Mouse (Mus musculus) CH12.LX (cell line): ENCODE measurements around the gene Slc34a1. TPM values are rescaled to one million over a fixed set of nuclear protein-coding genes. Genes with fewer than 3 reads are reported as not detected.

Source experiments
- DNase-seq: peaks from one replicate; pipeline ENCODE4 v3.0.0-alpha.2; 2013; ENCODE audit errors: extremely low read depth
- H3K27ac ChIP-seq: 2 replicates; pipeline ENCODE4 v1.5.1; 2012; ENCODE audit warnings: low read depth, mild to moderate bottlenecking, control low read depth, moderate library complexity; ENCODE audit not compliant: insufficient read depth
- H3K27me3 ChIP-seq: replicated peaks from 2 replicates; pipeline ENCODE3; 2012; ENCODE audit warnings: inconsistent platforms
- H3K36me3 ChIP-seq, 2 experiments: replicated peaks in 1 of 2; 2 replicates each; pipeline versions ENCODE3 to v1.6.1; 2012; ENCODE audit warnings: inconsistent platforms in 1 of 2, low read length in 1 of 2, mild to moderate bottlenecking in 1 of 2, mixed read lengths in 1 of 2, moderate library complexity in 1 of 2; ENCODE audit not compliant: control insufficient read depth in 1 of 2, insufficient read depth in 1 of 2
- H3K4me1 ChIP-seq, 2 experiments: 2 replicates each; pipeline ENCODE4 v1.6.1; 2012; ENCODE audit warnings: inconsistent platforms in 1 of 2, moderate library complexity in 1 of 2; ENCODE audit not compliant: insufficient read depth in 2 of 2, control insufficient read depth in 1 of 2
- H3K4me2 ChIP-seq: 2 replicates; pipeline ENCODE4 v1.6.1; 2012; ENCODE audit warnings: low read depth, mild to moderate bottlenecking, control low read depth; ENCODE audit not compliant: poor library complexity, insufficient read depth, severe bottlenecking
- H3K4me3 ChIP-seq, 3 experiments: fragments of 150-350 bp in 1 of 3; sonication (generic) in 1 of 3; replicated peaks in 1 of 3; 2 replicates each; pipeline versions ENCODE3 to v1.5.1; 2011 to 2012; ENCODE audit warnings: low read depth in 2 of 3, low read length in 2 of 3, mild to moderate bottlenecking in 2 of 3, moderate library complexity in 2 of 3, control low read depth in 1 of 3, improper control_type of control experiment in 1 of 3, inconsistent platforms in 1 of 3, mixed read lengths in 1 of 3; ENCODE audit not compliant: poor library complexity in 1 of 3
- H3K79me2 ChIP-seq: replicated peaks from 2 replicates; pipeline ENCODE4 v1.6.1; 2012; ENCODE audit warnings: mild to moderate bottlenecking, moderate library complexity; ENCODE audit not compliant: control insufficient read depth, poor library complexity, insufficient read depth, severe bottlenecking; ENCODE audit errors: extremely low read depth
- H3K9ac ChIP-seq: 2 replicates; pipeline ENCODE4 v1.6.1; 2012; ENCODE audit warnings: low read depth, mild to moderate bottlenecking, control low read depth, moderate library complexity; ENCODE audit not compliant: insufficient read depth
- H3K9me3 ChIP-seq: replicated peaks from 2 replicates; pipeline ENCODE3; 2012; ENCODE audit warnings: low read length, inconsistent platforms, mixed read lengths
- BHLHE40 ChIP-seq: IDR thresholded peaks from 2 replicates; pipeline ENCODE4 v1.6.1; 2011; ENCODE audit warnings: mild to moderate bottlenecking, low read depth, low read length, improper control_type of control experiment
- CHD1 ChIP-seq: IDR thresholded peaks from 2 replicates; pipeline ENCODE4 v1.6.1; 2012; ENCODE audit warnings: low read depth, low read length, improper control_type of control experiment, inconsistent platforms
- CHD2 ChIP-seq: IDR thresholded peaks from 2 replicates; pipeline ENCODE4 v1.6.1; 2011; ENCODE audit warnings: low read length, improper control_type of control experiment
- CTCF ChIP-seq, 2 experiments: IDR thresholded peaks in 1 of 2; conservative IDR thresholded peaks in 1 of 2; 2 replicates each; pipeline ENCODE4 v1.5.1; 2011 to 2012; ENCODE audit warnings: low read depth in 2 of 2, low read length in 2 of 2, improper control_type of control experiment in 1 of 2, inconsistent platforms in 1 of 2, mild to moderate bottlenecking in 1 of 2, moderate library complexity in 1 of 2
- E2F4 ChIP-seq: IDR thresholded peaks from 2 replicates; pipeline ENCODE4 v1.6.1; 2011; ENCODE audit warnings: low read depth, low read length, improper control_type of control experiment; ENCODE audit not compliant: insufficient replicate concordance
- ELF1 ChIP-seq: IDR thresholded peaks from 2 replicates; pipeline ENCODE4 v1.6.1; 2014; ENCODE audit warnings: low read depth, mild to moderate bottlenecking, inconsistent platforms, low read length, improper control_type of control experiment
- EP300 ChIP-seq: IDR thresholded peaks from 2 replicates; pipeline ENCODE4 v1.6.1; 2011; ENCODE audit warnings: low read length, improper control_type of control experiment
- GABPA ChIP-seq: IDR thresholded peaks from 2 replicates; pipeline ENCODE4 v1.6.1; 2012; ENCODE audit warnings: low read depth, low read length, improper control_type of control experiment, inconsistent platforms; ENCODE audit not compliant: insufficient replicate concordance
- JUN ChIP-seq: IDR thresholded peaks from 2 replicates; pipeline ENCODE4 v1.6.1; 2011; ENCODE audit warnings: low read depth, mild to moderate bottlenecking, low read length, improper control_type of control experiment, moderate library complexity; ENCODE audit not compliant: insufficient read depth
- JUND ChIP-seq: conservative IDR thresholded peaks from 2 replicates; pipeline ENCODE4 v1.6.1; 2011; ENCODE audit warnings: low read depth, low read length, improper control_type of control experiment
- KAT2A ChIP-seq: IDR thresholded peaks from 2 replicates; pipeline ENCODE4 v1.6.1; 2012; ENCODE audit warnings: low read length, improper control_type of control experiment, inconsistent platforms; ENCODE audit not compliant: insufficient replicate concordance
- MAFK ChIP-seq: IDR thresholded peaks from 2 replicates; pipeline ENCODE4 v1.6.1; 2011; ENCODE audit warnings: low read length, improper control_type of control experiment; ENCODE audit not compliant: insufficient replicate concordance
- MAX ChIP-seq: IDR thresholded peaks from 2 replicates; pipeline ENCODE4 v1.6.1; 2011; ENCODE audit warnings: low read length, improper control_type of control experiment
- MXI1 ChIP-seq: IDR thresholded peaks from 2 replicates; pipeline ENCODE4 v1.6.1; 2011; ENCODE audit warnings: mild to moderate bottlenecking, low read depth, low read length, improper control_type of control experiment
- MYC ChIP-seq: IDR thresholded peaks from 2 replicates; pipeline ENCODE4 v1.6.1; 2011; ENCODE audit warnings: low read depth, mild to moderate bottlenecking, improper control_type of control experiment, low read length
- NELFE ChIP-seq: IDR thresholded peaks from 2 replicates; pipeline ENCODE4 v1.6.1; 2011; ENCODE audit warnings: low read depth, low read length, improper control_type of control experiment
- NRF1 ChIP-seq: IDR thresholded peaks from 2 replicates; pipeline ENCODE4 v1.6.1; 2014; ENCODE audit warnings: low read depth, mild to moderate bottlenecking, inconsistent platforms, low read length, improper control_type of control experiment, moderate library complexity
- PAX5 ChIP-seq: IDR thresholded peaks from 2 replicates; pipeline ENCODE4 v1.6.1; 2012; ENCODE audit warnings: low read length, inconsistent platforms, mixed read lengths
- POLR2A ChIP-seq: IDR thresholded peaks from 2 replicates; pipeline ENCODE4 v1.6.1; 2011; ENCODE audit warnings: low read depth, mild to moderate bottlenecking, improper control_type of control experiment, low read length
- POLR2AphosphoS2 ChIP-seq: IDR thresholded peaks from 2 replicates; pipeline ENCODE4 v1.6.1; 2011; ENCODE audit warnings: low read depth, low read length, improper control_type of control experiment
- RAD21 ChIP-seq: IDR thresholded peaks from 2 replicates; pipeline ENCODE4 v1.6.1; 2011; ENCODE audit warnings: low read depth, mild to moderate bottlenecking, low read length, improper control_type of control experiment, moderate library complexity
- RCOR1 ChIP-seq: conservative IDR thresholded peaks from 2 replicates; pipeline ENCODE4 v1.6.1; 2012; ENCODE audit warnings: low read depth, mild to moderate bottlenecking, inconsistent platforms, low read length, improper control_type of control experiment
- SIN3A ChIP-seq: IDR thresholded peaks from 2 replicates; pipeline ENCODE4 v1.6.1; 2012; ENCODE audit warnings: low read length, improper control_type of control experiment, inconsistent platforms
- SMC3 ChIP-seq: IDR thresholded peaks from 2 replicates; pipeline ENCODE4 v1.6.1; 2011; ENCODE audit warnings: low read depth, low read length, improper control_type of control experiment
- TBP ChIP-seq: conservative IDR thresholded peaks from 2 replicates; pipeline ENCODE4 v1.6.1; 2011; ENCODE audit warnings: low read depth, low read length, improper control_type of control experiment
- TCF12 ChIP-seq: IDR thresholded peaks from 2 replicates; pipeline ENCODE4 v1.6.1; 2014; ENCODE audit warnings: low read depth, mild to moderate bottlenecking, inconsistent platforms, low read length, improper control_type of control experiment
- UBTF ChIP-seq: IDR thresholded peaks from 2 replicates; pipeline ENCODE4 v1.6.1; 2012; ENCODE audit warnings: low read depth, mild to moderate bottlenecking, inconsistent platforms, low read length, improper control_type of control experiment, moderate library complexity
- USF1 ChIP-seq: IDR thresholded peaks from 2 replicates; pipeline ENCODE4 v1.6.1; 2014; ENCODE audit warnings: low read depth, mild to moderate bottlenecking, inconsistent platforms, low read length, improper control_type of control experiment
- ZC3H11A ChIP-seq: IDR thresholded peaks from 2 replicates; pipeline ENCODE4 v1.6.1; 2012; ENCODE audit warnings: low read depth, mild to moderate bottlenecking, inconsistent platforms, low read length, improper control_type of control experiment
- ZKSCAN1 ChIP-seq: IDR thresholded peaks from 2 replicates; pipeline ENCODE4 v1.6.1; 2012; ENCODE audit warnings: low read depth, inconsistent platforms, low read length, improper control_type of control experiment, borderline replicate concordance
- dilution Hi-C: fragments of 300-500 bp; cut with MboI; formaldehyde crosslinking; loops from 2 replicates; pipeline ENCODE4 v1.14.3; 2020; ENCODE audit warnings: low sequenced_read_pairs; ENCODE audit not compliant: extremely low pct_unique_long_range_greater_than_20kb, extremely low pct_ligation_motif_present
- in situ Hi-C: fragments of 300-500 bp; cut with MboI; formaldehyde crosslinking; loops from 3 replicates; pipeline ENCODE4 v1.14.3; 2019; ENCODE audit warnings: low sequenced_read_pairs, low pct_ligation_motif_present, low pct_unique_long_range_greater_than_20kb, mixed read lengths
- polyA plus RNA-seq: library from polyadenylated mRNA; unstranded; fragments of >175 nt; gene quantifications from 2 replicates; pipeline ENCODE4 v1.2.1, GENCODE M21; 2012; ENCODE audit warnings: low read depth; ENCODE audit not compliant: insufficient read length
- total RNA-seq, 2 experiments: library from RNA; depleted of rRNA; stranded (reverse); fragments of 300-350 nt in 1 of 2; fragments of >200 nt in 1 of 2; gene quantifications; 2 replicates each; pipeline ENCODE4 v1.2.3; 2012 to 2014

Slc34a1 gene
- total and polyA plus RNA-seq, 3 experiments = not detected

DNA sequence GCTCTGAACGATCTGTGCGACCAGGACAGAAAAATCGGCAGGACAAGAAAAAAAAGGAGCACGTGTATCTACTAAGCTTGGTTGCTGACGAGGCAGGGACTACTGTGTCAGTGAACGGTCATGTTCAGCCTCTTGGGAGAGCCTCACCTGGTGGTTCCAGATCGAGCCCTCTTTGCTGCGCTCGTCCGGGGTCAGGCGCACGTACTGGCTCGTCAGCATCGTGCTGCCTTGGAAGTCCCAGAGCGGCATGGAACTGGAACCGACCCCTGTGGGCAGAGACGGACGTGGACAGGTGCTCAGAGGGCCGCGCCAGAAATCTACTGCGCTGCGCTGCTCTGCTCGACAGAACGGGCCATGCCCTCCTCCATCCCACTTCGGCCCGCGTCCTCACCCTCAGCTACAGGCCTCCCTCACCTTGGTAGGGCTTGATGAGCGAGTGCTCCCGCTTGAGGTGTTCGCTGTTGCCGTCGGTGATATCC, 36.0 kb upstream of the Slc34a1 start:
- no peaks in the 10 kb centered on the region for H3K9me3 ChIP-seq
- peak overlapping the region; percentile 93 for H3K9ac ChIP-seq
- peaks cover 25 to 40% of the 10 kb centered on the region in 2 experiments for H3K36me3 ChIP-seq
- H3K4me1 ChIP-seq = peaks cover 8 to 47% of the 10 kb centered on the region in 2 experiments
- in situ Hi-C loops = no loop called here
- H3K79me2 ChIP-seq = peaks cover 53% of the 10 kb centered on the region
- H3K27ac ChIP-seq = peak overlapping the region; percentile 51
- no peak for DNase-seq
- dilution Hi-C loops = no loop called here
- TF ChIP-seq POLR2AphosphoS2 (no peak), MAX (peak; percentile 85), MYC (peak; percentile 73), MXI1 (peak; percentile 20; the same call in 1 of the 2 replicates), JUN (no peak), POLR2A (no peak)
- TF ChIP-seq, all 38 proteins: peak for 3
- Histone ChIP-seq H3K27me3 (no peaks in the 10 kb centered on the region), H3K4me3 (peak overlapping the region; percentile 92 to 100 (median 93)), H3K4me2 (peak overlapping the region; percentile 84)

DNA sequence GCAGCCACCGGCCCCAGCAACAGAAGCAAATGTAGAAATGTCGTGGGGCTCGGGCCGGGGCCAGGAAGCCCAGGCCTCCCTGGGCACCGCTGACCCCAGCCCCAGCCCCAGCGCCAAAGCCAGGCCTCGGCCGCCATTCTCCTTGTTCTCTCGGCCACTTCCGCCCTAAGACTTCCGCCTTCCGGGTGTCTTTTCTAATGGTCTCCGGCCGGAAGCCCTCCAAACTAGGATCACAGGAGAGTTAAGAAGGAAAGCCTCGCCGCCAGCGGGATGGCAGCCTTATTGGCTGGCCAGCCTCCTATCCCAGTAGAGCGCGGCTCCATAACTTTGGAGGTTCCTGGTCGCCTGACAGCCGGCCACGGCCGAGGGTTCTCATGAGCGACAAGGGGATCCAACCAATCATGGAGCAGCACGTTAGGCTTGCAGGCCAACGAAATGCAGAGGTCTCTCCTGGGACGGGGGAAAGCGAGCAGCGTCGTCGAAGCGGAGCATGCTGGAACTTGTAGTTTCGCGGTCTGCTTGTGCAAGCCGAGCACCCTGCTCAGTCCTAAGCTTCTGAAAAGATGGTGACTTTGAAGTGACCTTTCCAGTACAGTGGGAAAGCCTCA, 35.4 kb upstream of the Slc34a1 start, which contains the start of gene Lman2:
Lman2 (minus strand) TSS at position 331 of the 608 bp plus-strand sequence.
- peak within 1 kb of the TSS; percentile 93 for H3K9ac ChIP-seq
- peaks cover 48% of the 10 kb centered on the region for H3K79me2 ChIP-seq
- H3K4me1 ChIP-seq = peaks cover 8 to 45% of the 10 kb centered on the region in 2 experiments
- no peaks in the 10 kb centered on the region for H3K27me3 ChIP-seq
- peak within 1 kb of the TSS; percentile 63 for H3K27ac ChIP-seq
- H3K4me2 ChIP-seq = peak within 1 kb of the TSS; percentile 84
- peaks cover 22 to 36% of the 10 kb centered on the region in 2 experiments for H3K36me3 ChIP-seq
- in situ Hi-C loops = no loop called here
- peak; percentile 98 for DNase-seq
- peak within 1 kb of the TSS; percentile 92 to 100 (median 93) for H3K4me3 ChIP-seq
- H3K9me3 ChIP-seq = no peaks in the 10 kb centered on the region
- dilution Hi-C loops = no loop called here
- TF ChIP-seq RCOR1 = no peak
- TF ChIP-seq CHD1 = no peak
- peak; percentile 92; the same call in 1 of the 2 replicates for TF ChIP-seq KAT2A
- TF ChIP-seq MYC = peak; percentile 9; the same call in 1 of the 2 replicates
- TF ChIP-seq POLR2AphosphoS2 = no peak
- TF ChIP-seq EP300 = no peak
- no peak for TF ChIP-seq ZKSCAN1
- TF ChIP-seq UBTF = no peak
- peak; percentile 30; the same call in 1 of the 2 replicates for TF ChIP-seq NRF1
- peak; percentile 81 for TF ChIP-seq NELFE
- no peak for TF ChIP-seq E2F4
- no peak for TF ChIP-seq ZC3H11A
- TF ChIP-seq JUND = no peak
- no peak for TF ChIP-seq TBP
- TF ChIP-seq MAX = 0 out of 2 replicates have a peak, but pooled peaks have one; percentile 19
- TF ChIP-seq TCF12 = peak; percentile 73
- no peak for TF ChIP-seq CTCF (conservative IDR thresholded peaks at IDR 0.05 in 1 of 2, IDR thresholded peaks at IDR 0.05 in 1 of 2; ENCODE audit: low read depth in 2 of 2, low read length in 2 of 2)
- peak; percentile 28; the same call in 1 of the 2 replicates for TF ChIP-seq GABPA
- no peak for TF ChIP-seq SMC3
- TF ChIP-seq SIN3A = peak; percentile 87; the same call in 1 of the 2 replicates
- TF ChIP-seq JUN = no peak
- TF ChIP-seq PAX5 = no peak
- peak; percentile 46; the same call in 1 of the 2 replicates for TF ChIP-seq BHLHE40
- peak; percentile 30; the same call in 1 of the 2 replicates for TF ChIP-seq MXI1
- TF ChIP-seq CHD2 = peak; percentile 85
- TF ChIP-seq MAFK = no peak
- TF ChIP-seq RAD21 = no peak
- TF ChIP-seq POLR2A = peak; percentile 81
- peak; percentile 98 for TF ChIP-seq ELF1
- no peak for TF ChIP-seq USF1
